Mouse (Mus musculus): ENCODE measurements around the gene Pigg. TPM values are rescaled to one million over a fixed set of nuclear protein-coding genes. Genes with fewer than 3 reads are reported as not detected.

The Pigg gene
- polyA plus RNA-seq, 2 experiments, result 2.4 to 5.8 TPM

DNA sequence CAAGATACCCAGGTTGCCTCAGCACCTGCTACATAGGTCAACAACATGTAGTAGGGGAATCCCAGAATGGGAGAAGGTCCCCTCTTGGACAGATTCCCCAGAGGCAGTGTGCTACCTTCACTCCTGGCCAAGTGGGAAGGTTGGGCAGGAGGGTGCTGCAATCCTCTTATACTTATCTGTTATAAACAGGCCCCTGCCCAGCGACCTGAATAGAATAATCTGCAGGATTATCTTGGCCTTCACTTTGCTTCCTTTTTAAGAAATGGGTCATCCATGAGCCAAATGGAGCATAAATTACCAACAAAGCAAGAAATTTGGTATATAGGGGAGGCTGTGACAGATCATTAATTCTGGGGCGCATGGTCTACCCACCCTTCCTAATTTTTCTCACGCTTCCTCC lies 77.3 kb downstream of the Pigg start:
- no peaks in the 10 kb centered on the region for H3K9me3 ChIP-seq (ENCODE audit: control insufficient read depth, low read length)
- no peak overlapping the region for H3K9ac ChIP-seq (ENCODE audit: low read depth, low read length, severe bottlenecking)
- no peaks in the 10 kb centered on the region for H3K27me3 ChIP-seq (ENCODE audit: control insufficient read depth, insufficient read depth, low read length)
- no peak overlapping the region for H3K4me2 ChIP-seq (replicated peaks; ENCODE audit: low read depth, low read length, severe bottlenecking)
- no peak overlapping the region for H3K4me3 ChIP-seq (replicated peaks; ENCODE audit: low read length)
- no peak overlapping the region for H3K27ac ChIP-seq (replicated peaks; ENCODE audit: low read depth, low read length)
- no peak for DNase-seq (ENCODE audit: low spot score)
- 77% methylated on average over 3 of the region's 3 CpGs for WGBS
- no peak for TF ChIP-seq POLR2A (IDR thresholded peaks at IDR 0.05; ENCODE audit: borderline replicate concordance, extremely low read depth, insufficient read depth, insufficient read length)
- no peak for ATAC-seq (ENCODE audit: low FRiP score, low read depth)
- H3K36me3 ChIP-seq (ENCODE audit: control insufficient read depth, insufficient read depth, low read length), result no peaks in the 10 kb centered on the region
- no peaks in the 10 kb centered on the region for H3K4me1 ChIP-seq (ENCODE audit: control insufficient read depth, insufficient read depth, low read length)

Other genes with a start within 250 kb of the Pigg start
- gene Mtf2, start 246.9 kb upstream of the Pigg start, polyA plus RNA-seq (2012; rRNA removed), result 47.5 TPM in 2 replicates
- gene Mtf2, start 246.9 kb upstream of the Pigg start, polyA plus RNA-seq (2014; fragmentation: Nextera tagmentation; extraction: Ambion mirVana), result 97.8 and 109 TPM in 2 replicates
- 24.9 and 36.6 TPM in 2 replicates for gene Tmed5, start 180.0 kb upstream of the Pigg start, polyA plus RNA-seq (2012; rRNA removed)
- gene Tmed5, start 180.0 kb upstream of the Pigg start, polyA plus RNA-seq (2014; fragmentation: Nextera tagmentation; extraction: Ambion mirVana), result 32.6 and 35.1 TPM in 2 replicates
- gene Ccdc18, start 179.7 kb upstream of the Pigg start, polyA plus RNA-seq (2012; rRNA removed), result 1.2 and 2.4 TPM in 2 replicates
- gene Ccdc18, start 179.7 kb upstream of the Pigg start, polyA plus RNA-seq (2014; fragmentation: Nextera tagmentation; extraction: Ambion mirVana), result 7.0 and 8.3 TPM in 2 replicates
- 33.7 and 37.0 TPM in 2 replicates for gene Dr1, start 43.7 kb upstream of the Pigg start, polyA plus RNA-seq (2012; rRNA removed)
- 44.4 and 46.5 TPM in 2 replicates for gene Dr1, start 43.7 kb upstream of the Pigg start, polyA plus RNA-seq (2014; fragmentation: Nextera tagmentation; extraction: Ambion mirVana)
- 0.45 and 0.65 TPM in 2 replicates for gene Gm42517, start 55.3 kb downstream of the Pigg start, polyA plus RNA-seq (2012; rRNA removed)
- 0.14 and 0.52 TPM in 2 replicates for gene Gm42517, start 55.3 kb downstream of the Pigg start, polyA plus RNA-seq (2014; fragmentation: Nextera tagmentation; extraction: Ambion mirVana)
- gene Pde6b, start 75.8 kb downstream of the Pigg start, polyA plus RNA-seq (2012; rRNA removed), result 0.03 TPM in 1 of 2 replicates, not detected in the other
- 0.17 TPM in 1 of 2 replicates, not detected in the other for gene Pde6b, start 75.8 kb downstream of the Pigg start, polyA plus RNA-seq (2014; fragmentation: Nextera tagmentation; extraction: Ambion mirVana)
- gene Atp5k, start 121.8 kb downstream of the Pigg start, polyA plus RNA-seq (2012; rRNA removed), result 80.1 and 174 TPM in 2 replicates
- 411 and 423 TPM in 2 replicates for gene Atp5k, start 121.8 kb downstream of the Pigg start, polyA plus RNA-seq (2014; fragmentation: Nextera tagmentation; extraction: Ambion mirVana)
- gene Mfsd7a, start 136.3 kb downstream of the Pigg start, polyA plus RNA-seq (2012; rRNA removed), result 2.5 and 2.7 TPM in 2 replicates
- 0.14 TPM in 1 of 2 replicates, not detected in the other for gene Mfsd7a, start 136.3 kb downstream of the Pigg start, polyA plus RNA-seq (2014; fragmentation: Nextera tagmentation; extraction: Ambion mirVana)
- gene Pcgf3, start 148.6 kb downstream of the Pigg start, polyA plus RNA-seq (2012; rRNA removed), result 24.3 and 26.7 TPM in 2 replicates
- gene Pcgf3, start 148.6 kb downstream of the Pigg start, polyA plus RNA-seq (2014; fragmentation: Nextera tagmentation; extraction: Ambion mirVana), result 21.8 and 24.4 TPM in 2 replicates
- gene Cplx1, start 237.4 kb downstream of the Pigg start, polyA plus RNA-seq (2012; rRNA removed), result 0.18 and 0.21 TPM in 2 replicates
- 0.41 and 0.67 TPM in 2 replicates for gene Cplx1, start 237.4 kb downstream of the Pigg start, polyA plus RNA-seq (2014; fragmentation: Nextera tagmentation; extraction: Ambion mirVana)